Mouse (Mus musculus) urinary bladder, postnatal 36 days (tissue): ENCODE measurements around the gene Abcg5.

Experiments
- DNase-seq, 2 experiments: peaks; one replicate each; pipeline ENCODE4 v3.0.0; 2022; ENCODE audit warnings: low spot score in 2 of 2, mixed read lengths in 1 of 2

Abcg5 gene

DNA sequence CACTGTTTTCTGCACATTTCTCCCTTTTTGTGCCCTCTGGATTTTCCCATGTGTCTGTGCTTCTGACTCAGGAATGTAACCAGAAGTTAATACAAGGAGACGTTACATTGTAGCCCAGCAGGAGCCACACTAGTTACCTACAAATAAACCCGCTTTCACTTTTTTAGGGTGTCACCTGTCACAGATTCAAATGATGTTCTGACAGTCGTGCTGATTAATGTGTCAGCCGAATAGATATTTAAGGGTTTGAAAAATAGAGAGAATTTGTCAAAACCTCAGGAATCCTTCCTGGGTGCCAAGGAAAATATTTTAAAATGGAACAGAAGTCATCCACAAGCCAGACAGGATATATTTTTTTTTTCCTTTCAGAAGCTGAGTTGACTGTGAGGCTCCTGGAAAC, 2.5 kb upstream of the Abcg5 start:
- DNase-seq, result no peak

DNA sequence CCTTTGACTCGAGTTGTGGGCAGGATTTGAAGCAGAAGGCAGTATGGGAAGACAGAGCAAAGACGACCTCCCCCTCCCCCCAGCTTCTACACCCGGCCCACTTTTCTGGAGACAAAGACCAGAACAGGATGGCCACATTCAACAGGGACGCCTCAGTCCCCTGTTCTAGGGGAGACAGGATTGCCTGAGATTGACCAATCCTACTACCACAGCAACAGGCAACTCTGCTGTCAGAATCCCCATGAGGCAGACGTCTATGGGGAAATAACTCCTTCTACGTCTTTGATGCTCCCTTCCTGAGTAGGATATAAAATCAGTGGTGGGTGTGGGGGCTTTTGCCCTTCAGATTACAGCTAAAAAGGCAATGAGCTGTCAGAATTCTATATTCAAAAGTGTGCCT, 1.5 kb upstream of the Abcg5 start:
- DNase-seq, result no peak

DNA sequence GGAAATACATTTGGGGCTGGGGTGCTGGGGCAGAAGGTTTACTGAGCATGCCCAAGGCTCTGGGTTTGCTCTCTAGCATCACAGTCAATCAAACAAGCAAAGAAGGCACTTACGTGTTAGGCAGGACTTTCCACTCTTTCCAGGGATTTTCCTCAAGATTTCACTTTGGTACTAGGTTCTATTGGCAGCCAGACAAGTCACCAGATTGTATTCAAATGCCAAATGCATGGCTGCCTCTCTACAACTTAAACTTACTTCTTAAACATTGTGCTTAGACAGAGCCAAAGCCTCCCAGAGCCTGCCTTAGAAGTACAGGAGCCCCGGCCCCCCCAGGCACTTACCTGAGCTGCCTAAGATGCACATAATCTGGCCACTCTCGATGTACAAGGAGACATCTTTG, 1.1 kb downstream of the Abcg5 start:
- DNase-seq, result no peak

DNA sequence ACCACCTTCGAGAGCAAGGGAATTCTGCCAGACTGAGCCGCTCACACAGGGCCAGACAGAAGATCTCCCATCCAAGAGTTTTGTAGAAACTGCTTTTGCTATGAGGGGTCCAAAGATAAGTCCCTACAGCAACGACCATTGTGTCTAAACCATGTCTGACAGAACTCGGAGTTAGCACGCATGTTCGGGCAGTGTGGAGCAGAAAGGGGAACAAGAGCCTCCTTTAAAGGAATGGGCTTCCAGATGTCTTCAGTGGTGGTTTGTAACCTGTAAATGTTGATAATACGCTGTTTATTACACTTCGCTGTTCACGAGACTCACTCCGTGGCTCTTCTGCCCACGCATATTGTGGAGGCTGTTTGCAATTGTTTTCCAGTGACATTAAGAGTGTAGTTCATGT, 5.2 kb downstream of the Abcg5 start:
- no peak for DNase-seq

DNA sequence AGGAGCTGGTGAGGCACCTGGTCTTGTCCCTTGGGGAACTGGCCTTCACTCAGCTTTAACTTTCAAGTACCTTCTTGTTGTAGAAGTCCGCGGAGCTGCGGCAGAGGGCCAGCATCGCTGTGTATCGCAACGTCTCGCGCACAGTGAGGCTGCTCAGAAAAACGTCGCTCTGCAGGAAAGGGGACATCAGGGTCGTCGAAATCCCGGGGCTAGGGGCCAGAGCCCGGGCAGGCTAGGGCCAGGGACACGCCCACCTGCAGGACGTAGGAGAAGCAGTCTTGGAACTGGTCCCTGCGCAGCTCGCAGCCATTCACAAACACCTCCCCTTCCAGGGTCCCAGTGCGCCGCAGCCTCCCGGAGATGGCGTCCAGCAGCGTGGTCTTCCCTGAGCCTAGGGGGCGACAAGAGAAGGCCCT, 6.9 kb downstream of the Abcg5 start, which contains the start of gene Abcg8:
Gene Abcg8, plus strand, starts transcription at position 352 of the 416 bp plus-strand sequence.
- peak in 1 of 2 experiments; percentile 12 for DNase-seq

DNA sequence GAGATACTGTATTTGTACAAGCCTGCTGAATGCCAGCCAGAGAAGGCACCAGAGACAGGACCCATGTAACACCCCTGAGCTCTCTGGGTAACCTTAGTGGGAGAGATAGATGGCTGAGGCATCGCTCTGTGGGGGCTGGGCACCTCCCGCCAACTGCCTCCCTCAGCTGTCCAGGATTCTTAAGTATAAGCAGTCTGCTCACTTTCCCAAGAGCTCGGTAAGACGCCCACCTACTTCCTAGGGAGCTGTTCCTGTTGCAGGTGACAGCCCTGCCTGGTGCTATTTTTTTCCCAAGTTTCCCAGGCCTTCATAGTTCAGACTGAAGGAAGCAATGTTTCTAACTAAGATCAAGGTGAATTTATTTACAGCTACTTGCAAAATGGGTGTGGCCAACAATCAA, 7.6 kb downstream of the Abcg5 start:
- no peak for DNase-seq

DNA sequence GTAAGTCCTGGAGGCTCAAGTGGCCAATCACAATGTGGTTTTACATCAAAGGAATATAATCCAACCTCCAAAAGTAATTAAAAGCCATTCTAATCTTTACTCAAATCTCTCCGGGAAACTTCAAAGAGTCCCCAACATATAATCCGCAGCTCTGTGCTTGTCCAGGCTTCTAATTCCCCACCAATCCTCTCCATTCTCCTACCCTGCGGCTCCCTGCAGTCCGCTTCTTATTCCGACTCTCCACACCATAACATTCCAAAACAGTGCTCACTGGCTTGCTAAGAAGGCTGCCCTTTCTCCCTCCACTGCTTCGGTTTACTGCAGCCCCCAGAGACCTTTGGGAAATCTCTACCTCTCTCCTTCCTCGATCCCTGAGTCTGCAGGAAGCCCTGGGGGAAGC, 8.8 kb downstream of the Abcg5 start:
- no peak for DNase-seq

DNA sequence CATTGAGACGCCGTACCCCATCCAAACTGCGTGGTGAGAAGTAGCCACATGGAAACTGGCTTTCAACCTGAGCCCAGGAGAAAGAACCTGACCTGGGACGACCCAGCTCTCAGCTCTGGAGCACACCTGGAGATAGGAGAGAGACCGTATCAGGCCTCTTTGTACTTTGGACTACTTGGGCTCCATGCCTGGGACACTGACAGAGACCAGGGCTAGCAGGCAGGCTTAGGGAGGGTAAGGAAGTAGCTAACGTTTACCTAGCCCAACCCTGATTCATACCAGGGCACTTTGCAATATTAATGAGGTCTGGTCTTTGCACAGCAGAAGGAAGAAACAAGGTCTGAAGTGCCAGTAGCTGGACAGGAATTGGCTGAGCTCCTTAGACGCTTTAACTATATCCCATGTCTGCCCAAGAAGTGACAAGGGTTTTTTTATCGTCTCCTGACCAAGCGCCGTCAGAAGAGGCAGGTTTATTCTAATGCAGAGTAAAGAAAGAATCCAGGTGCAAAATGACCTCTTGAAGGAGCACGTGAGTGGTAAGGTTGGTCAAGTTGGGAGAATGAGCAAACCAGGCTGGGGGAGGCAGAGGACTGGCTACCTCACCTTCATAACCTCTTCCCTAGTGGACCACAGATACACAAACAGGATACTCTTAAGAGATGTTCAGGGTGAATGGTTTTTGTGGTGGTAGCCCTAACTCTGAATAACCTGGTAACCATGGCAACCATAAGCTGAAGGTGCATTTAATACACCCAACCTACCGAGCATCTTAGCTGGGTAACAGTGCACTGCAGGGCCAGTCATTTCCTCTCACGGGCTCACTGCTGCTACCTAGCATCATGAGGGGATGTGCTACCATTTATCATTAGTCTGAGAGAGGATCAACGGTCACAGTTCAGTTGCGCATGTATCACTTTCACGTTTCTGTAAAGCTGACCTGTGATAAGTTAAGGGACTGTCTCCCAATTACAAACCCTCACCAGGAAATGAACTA, 10.1 kb downstream of the Abcg5 start:
- no peak for DNase-seq

DNA sequence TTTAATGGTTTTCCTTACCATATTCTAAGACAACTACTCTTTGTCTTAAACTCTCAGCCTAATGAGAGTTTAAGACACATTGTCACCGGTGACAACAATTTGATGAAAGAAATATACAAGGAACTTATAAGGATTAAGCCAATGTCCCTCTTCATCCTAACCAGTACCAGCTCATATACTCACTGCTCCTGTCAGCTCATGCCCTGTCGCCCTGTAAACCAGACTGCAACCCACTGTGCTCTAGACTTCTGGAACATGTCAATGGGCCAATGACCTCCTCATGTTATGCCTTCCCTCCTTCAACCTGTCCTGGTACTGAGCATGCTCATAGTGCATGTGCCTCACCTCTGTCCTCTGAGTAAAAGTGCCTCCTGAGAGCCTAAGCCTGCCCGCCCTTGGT, 15.0 kb downstream of the Abcg5 start:
- DNase-seq, result no peak

DNA sequence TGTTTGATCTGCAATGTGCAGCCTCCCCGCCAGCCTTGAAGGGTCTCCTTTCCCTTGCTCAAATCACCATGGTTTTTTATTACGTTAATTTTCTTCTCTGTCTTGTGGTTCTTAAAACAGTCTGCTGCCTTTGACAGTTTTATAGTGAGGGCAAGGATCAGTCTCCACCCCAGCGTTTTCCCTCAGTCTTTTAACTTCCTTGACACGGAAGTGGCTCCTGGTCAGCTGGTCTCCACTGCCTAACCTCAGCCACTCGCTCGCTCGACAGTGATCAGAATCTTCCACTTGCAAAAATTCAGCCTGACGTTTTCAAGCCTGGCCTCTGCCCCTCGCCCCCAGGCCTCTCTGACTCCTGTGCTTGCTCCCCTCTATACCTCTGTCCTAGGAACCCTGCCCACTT, 17.1 kb downstream of the Abcg5 start:
- no peak for DNase-seq

DNA sequence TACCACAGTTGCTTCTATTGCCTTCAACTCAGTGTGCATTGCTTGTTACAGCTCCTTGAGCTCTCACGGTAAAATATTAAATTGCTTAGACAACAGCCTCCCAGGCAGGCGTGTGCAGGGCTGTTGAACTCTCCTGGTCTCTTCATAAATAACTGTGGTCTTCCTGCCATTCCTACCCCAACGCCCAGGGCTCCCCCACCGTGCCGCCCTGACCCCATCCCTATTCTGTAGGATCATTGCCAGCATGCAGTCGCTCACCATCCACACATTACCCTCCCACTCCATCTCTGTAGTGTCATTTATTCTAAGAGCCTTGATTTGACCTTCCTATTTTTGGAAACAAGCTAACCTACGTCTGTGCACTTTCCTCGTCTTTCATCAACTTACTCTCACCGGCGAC, 17.8 kb downstream of the Abcg5 start:
- no peak for DNase-seq

DNA sequence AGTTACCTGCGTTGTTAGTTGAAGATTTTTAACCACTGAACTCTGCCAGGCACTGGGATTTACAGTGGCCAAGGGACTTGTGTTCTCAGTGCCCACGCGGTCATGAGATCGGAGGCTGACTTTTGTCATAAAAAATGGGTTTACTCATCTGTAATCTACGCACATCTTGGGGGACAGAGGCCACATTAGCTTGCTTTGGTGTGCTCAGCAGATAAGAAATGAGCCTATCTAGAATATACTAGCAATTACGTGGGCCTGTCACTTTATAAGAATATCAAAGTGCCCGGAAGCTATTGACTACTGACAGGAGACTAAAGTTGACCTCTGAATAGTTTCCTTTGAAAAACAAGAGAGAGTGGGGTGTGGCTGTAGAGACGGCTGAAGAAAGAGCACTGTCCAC, 23.9 kb downstream of the Abcg5 start:
- no peak for DNase-seq

DNA sequence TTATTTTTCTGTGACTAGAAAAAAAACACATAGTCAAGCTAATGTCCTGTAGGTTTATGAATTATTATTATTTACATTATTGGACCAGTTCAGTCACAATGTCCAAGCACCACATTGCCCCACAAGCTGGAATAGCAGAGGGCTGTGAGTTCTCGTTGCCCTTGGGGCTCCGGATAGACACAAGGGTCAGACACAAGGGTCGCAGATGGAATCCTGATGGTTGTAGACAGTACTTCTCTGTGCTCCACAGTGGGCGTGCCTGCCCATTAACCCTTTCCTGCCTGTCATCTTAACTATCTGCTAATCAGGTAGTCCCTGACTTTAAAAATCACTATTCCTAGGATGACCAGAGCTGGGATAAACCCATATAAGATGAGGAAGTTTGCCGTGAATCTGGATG, 24.6 kb downstream of the Abcg5 start:
- no peak for DNase-seq

DNA sequence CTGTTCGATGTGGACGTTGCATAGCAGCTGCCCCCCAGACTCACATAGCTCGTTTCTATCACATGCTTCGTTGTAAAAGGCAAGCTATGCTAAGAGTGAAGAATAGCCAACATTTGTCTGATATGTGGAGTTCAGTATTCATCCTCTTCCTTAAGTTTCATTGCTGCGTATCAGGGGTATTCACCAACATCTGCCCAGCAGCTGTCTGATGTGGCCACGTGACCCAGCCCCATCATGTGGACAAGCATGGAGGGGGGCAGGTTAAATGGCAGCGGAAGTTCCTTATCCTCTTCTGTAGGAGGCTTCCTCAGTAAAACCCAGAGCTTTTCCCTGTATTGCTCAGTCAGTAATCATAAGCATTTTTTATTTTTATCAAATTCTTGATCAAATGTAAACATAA, 25.0 kb downstream of the Abcg5 start:
- no peak for DNase-seq

DNA sequence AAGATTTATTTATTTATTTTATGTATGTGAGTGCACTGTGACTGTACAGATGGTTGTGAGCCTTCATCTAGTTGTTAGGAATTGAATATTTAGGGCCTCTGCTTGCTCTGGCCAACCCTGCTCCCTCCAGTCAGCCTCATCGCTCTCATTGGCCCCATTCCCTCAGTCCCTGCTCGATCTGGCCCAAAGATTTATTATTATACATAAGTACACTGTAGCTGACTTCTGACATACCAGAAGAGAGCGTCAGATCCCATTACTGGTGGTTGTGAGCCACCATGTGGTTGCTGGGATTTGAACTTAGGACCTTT, 25.4 kb downstream of the Abcg5 start:
- no peak for DNase-seq

DNA sequence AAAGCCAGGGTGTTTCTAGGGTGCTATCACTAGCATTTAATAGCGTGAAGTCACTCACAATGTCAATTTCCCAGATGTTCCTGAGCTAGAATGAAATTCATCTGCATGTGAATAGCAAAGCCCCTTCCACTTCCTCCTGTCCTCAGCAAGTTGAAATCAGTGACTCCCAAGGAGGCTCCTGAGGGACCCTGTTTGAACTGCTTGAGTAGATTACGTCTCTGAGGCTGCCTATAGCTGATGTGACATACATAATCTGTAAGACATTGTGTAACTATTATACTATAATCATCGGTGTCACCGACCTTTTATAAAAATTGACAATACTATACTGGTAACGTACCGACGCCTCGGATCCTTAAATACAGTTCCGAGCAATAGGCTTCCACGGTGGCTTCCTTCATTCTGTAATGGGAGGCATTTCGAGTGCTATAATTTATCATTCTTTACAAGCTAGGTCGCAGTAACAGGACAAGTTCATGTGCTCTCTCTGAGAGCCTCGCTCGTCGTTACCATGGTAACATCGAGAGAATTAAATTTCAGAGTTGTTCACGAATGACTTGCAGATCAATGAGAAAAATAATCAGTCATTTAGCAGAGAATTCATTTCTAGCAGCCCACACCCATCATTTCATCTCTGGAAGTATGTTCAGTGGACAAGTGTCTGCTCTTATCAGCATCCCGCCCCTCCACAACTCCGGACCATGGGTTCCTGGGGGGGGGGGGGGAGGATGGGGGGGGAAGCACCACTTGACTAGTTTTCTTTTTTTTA, 26.0 kb downstream of the Abcg5 start:
- DNase-seq, result no peak

DNA sequence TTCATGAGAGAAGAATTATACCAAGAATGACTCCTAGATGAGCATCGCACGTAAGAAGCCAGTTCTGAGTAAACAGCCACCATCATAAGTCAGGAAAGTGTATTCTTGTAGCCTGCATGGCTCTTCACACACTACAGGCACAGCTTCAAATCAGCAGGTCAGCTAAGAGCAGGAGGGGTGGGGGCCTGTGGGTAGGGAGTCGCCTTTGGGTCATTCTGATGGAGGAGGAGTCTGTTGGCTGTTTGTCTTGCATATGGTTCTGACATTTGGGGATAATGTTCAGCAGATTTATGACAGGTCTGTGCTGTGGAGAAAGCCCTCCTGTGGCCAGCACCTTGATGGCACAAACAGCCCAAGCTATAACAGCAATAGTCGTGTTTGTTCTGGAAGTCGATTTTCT, 26.6 kb downstream of the Abcg5 start:
- no peak for DNase-seq

DNA sequence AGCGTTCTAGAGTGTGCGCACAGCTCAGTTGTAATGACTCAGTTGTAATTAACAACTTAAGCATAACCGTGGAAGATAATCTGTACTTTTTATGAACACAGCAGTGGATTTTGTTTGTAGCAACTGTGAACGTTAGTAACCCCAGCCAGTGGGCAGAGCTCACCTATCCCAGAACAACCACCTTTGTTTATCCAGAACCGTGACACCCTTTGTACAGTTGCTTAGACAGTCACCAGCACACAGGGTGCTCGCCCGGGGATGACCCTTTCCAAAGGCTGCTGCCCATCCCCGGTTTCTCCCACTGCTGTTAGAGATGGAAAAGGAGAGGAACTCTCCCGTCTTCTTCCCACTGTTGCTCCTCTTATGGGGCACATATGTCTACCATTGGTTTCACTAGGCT, 29.3 kb downstream of the Abcg5 start:
- no peak for DNase-seq

DNA sequence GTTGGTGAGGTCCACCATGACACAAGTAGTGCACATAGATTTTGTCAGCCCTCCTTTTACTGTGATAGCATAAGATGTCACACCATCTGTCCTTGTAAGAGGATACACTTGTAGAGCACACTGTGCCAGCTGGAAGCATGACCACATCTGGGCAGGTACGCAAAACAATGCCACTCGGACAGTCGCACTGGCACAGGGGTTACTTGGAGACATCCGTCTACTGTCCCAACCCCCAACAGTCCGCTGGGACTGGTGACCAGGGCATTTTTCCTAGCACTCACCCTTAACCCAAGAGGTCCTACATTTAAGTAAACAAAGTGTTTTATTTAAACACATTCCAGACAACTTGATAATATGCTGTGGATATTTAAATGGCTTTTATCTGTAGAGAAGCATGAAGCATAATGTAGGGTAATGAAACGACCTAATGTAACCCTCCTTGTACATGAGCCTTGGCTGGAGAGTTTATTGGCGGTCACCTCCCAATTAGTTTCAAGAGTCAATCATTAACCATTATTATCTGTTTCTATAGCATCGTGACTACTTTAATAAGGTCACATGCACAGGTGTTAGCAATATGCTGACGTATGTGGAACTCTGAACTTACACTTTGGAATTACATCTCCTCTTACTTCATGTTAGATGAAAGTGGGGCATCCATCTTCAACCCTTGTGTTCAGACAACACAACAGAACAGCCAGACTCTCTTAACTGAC, 32.4 kb downstream of the Abcg5 start:
- no peak for DNase-seq

DNA sequence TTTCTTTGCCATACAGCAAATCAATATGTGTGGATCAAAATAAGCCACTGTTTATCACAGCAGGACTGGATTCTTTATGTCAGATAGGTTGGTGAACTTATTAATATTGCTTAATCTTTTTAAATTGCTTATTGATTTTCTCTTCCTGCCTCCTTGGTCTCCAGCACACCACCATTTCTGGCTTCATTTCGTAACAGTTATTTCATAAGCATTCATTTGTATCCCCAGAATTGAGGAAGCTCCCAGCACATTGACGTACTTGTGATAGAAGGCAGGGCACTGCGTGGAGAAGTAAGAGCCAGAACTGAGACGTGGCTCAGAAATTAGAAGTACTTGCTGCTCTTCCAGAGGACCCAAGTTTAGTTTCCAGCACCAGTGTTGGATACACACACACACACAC, 35.2 kb downstream of the Abcg5 start:
- DNase-seq, result no peak

DNA sequence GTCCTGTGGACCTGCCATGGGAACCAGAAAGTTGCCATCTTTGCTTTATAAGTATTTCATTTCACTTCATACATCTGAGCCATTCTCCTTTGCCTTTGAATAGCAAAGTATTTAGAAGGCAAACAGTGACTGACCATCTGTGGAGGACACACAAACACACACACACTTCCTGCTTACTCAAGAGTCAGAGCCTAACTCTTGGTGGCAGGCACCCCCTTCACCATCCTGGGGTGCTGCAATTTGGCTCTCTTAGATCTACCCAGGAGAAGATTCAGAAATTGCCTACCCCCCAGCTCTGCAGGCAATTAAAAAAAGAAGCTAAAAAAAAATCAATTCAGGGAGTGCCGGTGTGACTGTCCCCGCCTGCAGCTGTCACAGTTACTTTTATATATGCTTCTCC, 36.3 kb downstream of the Abcg5 start:
- no peak for DNase-seq

DNA sequence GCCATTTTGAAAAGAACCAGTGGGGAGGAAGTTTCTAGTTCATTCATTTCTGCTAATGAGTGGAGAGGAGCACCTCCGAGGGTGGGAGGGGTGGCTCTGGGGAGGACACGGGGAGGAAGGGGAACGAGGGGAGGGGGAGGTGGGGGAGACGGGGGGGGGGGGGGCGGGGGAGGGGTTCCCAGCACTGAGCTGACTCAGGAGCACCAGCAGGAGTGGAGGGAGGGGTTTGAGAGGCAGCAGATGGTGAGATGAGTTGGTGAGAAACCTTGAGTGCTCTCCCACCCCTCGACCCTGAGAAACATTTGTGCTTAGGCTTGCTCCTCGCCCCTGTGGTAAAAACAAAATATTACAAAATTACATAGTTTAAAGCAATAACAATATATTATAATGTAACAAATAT, 36.9 kb downstream of the Abcg5 start:
- DNase-seq, result no peak
